Mouse (Mus musculus) large intestine, adult 2 months (tissue): ENCODE data around the gene Cd248. TPM values are rescaled to one million over a fixed set of nuclear protein-coding genes. Genes with fewer than 3 reads are reported as not detected.

Experiments
- DNase-seq: peaks from one replicate; pipeline ENCODE4 v3.0.0-alpha.2; 2012; ENCODE audit warnings: low read depth, low spot score
- WGBS: fragments of 180-500 bp; shearing (Covaris S2); methylation state at CpG from one replicate; pipeline ENCODE4 v1.1.7; 2018; 5-methylcytosine and 5-hydroxymethylcytosine counted together
- polyA plus RNA-seq: library from polyadenylated mRNA; depleted of rRNA; stranded (reverse); fragments of >200 nt; gene quantifications from 2 replicates; pipeline ENCODE4 v1.2.3, GENCODE M21; 2012

The Cd248 gene
- polyA plus RNA-seq, 1 experiment = 5.4 TPM

GRCm38 (mm10) chr19:5051031-5051430 is 16.8 kb upstream of the Cd248 start:
- DNase-seq = no peak
- 6% methylated on average over 17 of the region's 17 CpGs for WGBS

GRCm38 (mm10) chr19:5051515-5051914 is 16.4 kb upstream of the Cd248 start:
- no peak for DNase-seq
- 71% methylated on average over 3 of the region's 3 CpGs for WGBS

- 76% methylated on average over 25 of the region's 25 CpGs for WGBS
Observed at GRCm38 (mm10) chr19:5052166-5052822, 15.6 kb upstream of the Cd248 start.

GRCm38 (mm10) chr19:5052853-5053252 is 15.0 kb upstream of the Cd248 start:
- no peak for DNase-seq
- whole genome bisulfite sequencing = 89% methylated on average over 17 of the region's 17 CpGs

More at GRCm38 (mm10) chr19:5052166-5052822, 15.6 kb upstream of the Cd248 start:
- DNase-seq = no peak

GRCm38 (mm10) chr19:5053909-5054308 is 14.0 kb upstream of the Cd248 start:
- DNase-seq = no peak
- 34% methylated on average over 9 of the region's 9 CpGs for WGBS

GRCm38 (mm10) chr19:5056251-5056650 is 11.6 kb upstream of the Cd248 start:
- no peak for DNase-seq
- 24% methylated on average over 6 of the region's 6 CpGs for WGBS

GRCm38 (mm10) chr19:5057876-5058775 is 9.8 kb upstream of the Cd248 start:
- DNase-seq = no peak
- 30% methylated on average over 16 of the region's 16 CpGs for WGBS

GRCm38 (mm10) chr19:5058801-5059771 is 8.8 kb upstream of the Cd248 start:
- 15% methylated on average over 10 of the region's 10 CpGs for WGBS
- no peak for DNase-seq

GRCm38 (mm10) chr19:5060365-5061330 is 7.2 kb upstream of the Cd248 start:
- DNase-seq = no peak
- WGBS = 46% methylated on average over 5 of the region's 5 CpGs

GRCm38 (mm10) chr19:5062041-5062440 is 5.8 kb upstream of the Cd248 start:
- no peak for DNase-seq
- WGBS = 79% methylated on average over 5 of the region's 5 CpGs

- 53% methylated on average over 6 of the region's 6 CpGs for WGBS
- DNase-seq = no peak
Observed at GRCm38 (mm10) chr19:5062446-5062845, 5.4 kb upstream of the Cd248 start.

GRCm38 (mm10) chr19:5065104-5065503 is 2.8 kb upstream of the Cd248 start:
- 22% methylated on average over 7 of the region's 7 CpGs for WGBS
- no peak for DNase-seq

GRCm38 (mm10) chr19:5067040-5067799 is 658 bp upstream of the Cd248 start:
- DNase-seq = no peak
- 10% methylated on average over 15 of the region's 15 CpGs for WGBS

GRCm38 (mm10) chr19:5068570-5069234 is 824 bp downstream of the Cd248 start:
- 32% methylated on average over 21 of the region's 21 CpGs for WGBS
- DNase-seq = no peak

- 71% methylated on average over 5 of the region's 5 CpGs for WGBS
- DNase-seq = no peak
Observed at GRCm38 (mm10) chr19:5069486-5069885, 1.6 kb downstream of the Cd248 start.

GRCm38 (mm10) chr19:5069978-5070377 is 2.1 kb downstream of the Cd248 start:
- WGBS = 82% methylated on average over 7 of the region's 7 CpGs
- DNase-seq = no peak

GRCm38 (mm10) chr19:5071077-5071476 is 3.2 kb downstream of the Cd248 start:
- WGBS = 31% methylated on average over 11 of the region's 11 CpGs

More at GRCm38 (mm10) chr19:5071077-5071476, 3.2 kb downstream of the Cd248 start:
- DNase-seq = no peak
